Mouse (Mus musculus): ENCODE results near the gene Arfgap1.

- TF ChIP-seq GATA1 (IDR thresholded peaks at IDR 0.05; ENCODE audit: borderline replicate concordance, low read length) (no peak), FLI1 (IDR thresholded peaks at IDR 0.05; ENCODE audit: low read length) (no peak)
Observed at GRCm38 (mm10) chr2:180920810-180921400, 46.1 kb upstream of the Arfgap1 start, which contains the start of gene Ythdf1.
